Mouse (Mus musculus): ENCODE results near the gene Ankk1. TPM values are rescaled to one million over a fixed set of nuclear protein-coding genes. Genes with fewer than 3 reads are reported as not detected.

Gene Ankk1
- total RNA-seq (2023; ENCODE audit: inconsistent age) = not detected in 4 replicates

DNA sequence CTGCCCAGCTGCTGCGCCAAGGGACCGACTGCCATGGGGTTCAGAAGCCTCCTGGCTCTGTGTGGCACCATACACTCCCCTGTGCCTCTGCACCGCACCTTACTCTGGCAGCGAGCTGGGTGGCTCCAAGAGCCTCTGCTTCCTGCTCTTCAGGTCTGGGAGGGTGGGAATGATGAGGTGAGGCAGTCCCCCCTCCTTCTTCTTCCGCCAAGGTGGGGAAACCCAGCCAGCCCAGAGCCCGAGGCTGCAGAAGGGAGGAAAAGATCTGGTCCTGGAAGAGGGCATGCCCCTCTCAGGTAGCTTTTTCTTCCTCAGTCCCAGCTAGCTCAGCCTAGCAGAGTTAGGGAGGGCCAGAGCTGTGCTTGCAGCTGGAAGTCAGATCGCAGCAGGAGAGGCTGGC, at the start of gene Ankk1:
TSS of gene Ankk1 (minus strand) at position 101 of the 400 bp plus-strand sequence.

Other genes with a start within 250 kb of the Ankk1 start
- gene Gm4894, start 176.5 kb downstream of the Ankk1 start, total RNA-seq (2023; ENCODE audit: inconsistent age) = not detected in 4 replicates
- not detected in 4 replicates for gene Drd2, start 86.4 kb downstream of the Ankk1 start, total RNA-seq (2023; ENCODE audit: inconsistent age)
- not detected in 4 replicates for gene Ttc12, start 59.2 kb upstream of the Ankk1 start, total RNA-seq (2023; ENCODE audit: inconsistent age)

Measured in B cell, adult (primary cell).